Mouse (Mus musculus): ENCODE measurements around the gene Smyd3.

Gene Smyd3

GRCm38 (mm10) chr1:179064601-179065293 is 453.1 kb downstream of the Smyd3 start:
- DNase-seq (ENCODE audit: low spot score) = no peak

GRCm38 (mm10) chr1:179061759-179062168 is 456.1 kb downstream of the Smyd3 start:
- DNase-seq (ENCODE audit: low spot score) = no peak

- no peak for DNase-seq (ENCODE audit: low spot score)
Observed at GRCm38 (mm10) chr1:179061053-179061452, 456.8 kb downstream of the Smyd3 start.

GRCm38 (mm10) chr1:179060113-179060955 is 457.5 kb downstream of the Smyd3 start:
- no peak for DNase-seq (ENCODE audit: low spot score)

GRCm38 (mm10) chr1:179059286-179060112 is 458.3 kb downstream of the Smyd3 start:
- no peak for DNase-seq (ENCODE audit: low spot score)

- no peak for DNase-seq (ENCODE audit: low spot score)
Observed at GRCm38 (mm10) chr1:179058675-179059074, 459.2 kb downstream of the Smyd3 start.

- DNase-seq (ENCODE audit: low spot score) = no peak
Observed at GRCm38 (mm10) chr1:179055760-179056159, 462.1 kb downstream of the Smyd3 start.

GRCm38 (mm10) chr1:179054385-179055116 is 463.3 kb downstream of the Smyd3 start:
- no peak for DNase-seq (ENCODE audit: low spot score)

- no peak for DNase-seq (ENCODE audit: low spot score)
Observed at GRCm38 (mm10) chr1:179052545-179053180, 465.2 kb downstream of the Smyd3 start.

GRCm38 (mm10) chr1:179047931-179048596 is 469.8 kb downstream of the Smyd3 start:
- no peak for DNase-seq (ENCODE audit: low spot score)

GRCm38 (mm10) chr1:179045856-179046714 is 471.8 kb downstream of the Smyd3 start:
- DNase-seq (ENCODE audit: low spot score) = no peak

- no peak for DNase-seq (ENCODE audit: low spot score)
Observed at GRCm38 (mm10) chr1:179044165-179044564, 473.7 kb downstream of the Smyd3 start.

GRCm38 (mm10) chr1:179043644-179044043 is 474.2 kb downstream of the Smyd3 start:
- DNase-seq (ENCODE audit: low spot score) = no peak

GRCm38 (mm10) chr1:179041905-179042337 is 475.9 kb downstream of the Smyd3 start:
- no peak for DNase-seq (ENCODE audit: low spot score)

GRCm38 (mm10) chr1:179041231-179041904 is 476.5 kb downstream of the Smyd3 start:
- DNase-seq (ENCODE audit: low spot score) = no peak

GRCm38 (mm10) chr1:179038801-179039200 is 479.0 kb downstream of the Smyd3 start:
- no peak for DNase-seq (ENCODE audit: low spot score)

GRCm38 (mm10) chr1:179032947-179033346 is 484.9 kb downstream of the Smyd3 start:
- no peak for DNase-seq (ENCODE audit: low spot score)

GRCm38 (mm10) chr1:179031581-179031980 is 486.3 kb downstream of the Smyd3 start:
- DNase-seq (ENCODE audit: low spot score) = no peak

- no peak for DNase-seq (ENCODE audit: low spot score)
Observed at GRCm38 (mm10) chr1:179026614-179027013, 491.2 kb downstream of the Smyd3 start.
